Mouse (Mus musculus) midbrain, embryonic 14.5 days (tissue): ENCODE measurements around the gene Slc30a6. TPM values are rescaled to one million over a fixed set of nuclear protein-coding genes. Genes with fewer than 3 reads are reported as not detected.
"Not testable (repeated sequence)": the region's sequence is repeated elsewhere in the genome, so short reads cannot be mapped to it uniquely, and the experiment has no call there.

ENCODE experiments used
- ATAC-seq: fragments of 200-750 bp; cut with Nextera tagmentation; 2 replicates; pipeline ENCODE4 v1.8.0; 2017; ENCODE audit warnings: moderate number of reproducible peaks, moderate library complexity; ENCODE audit not compliant: low FRiP score, low TSS enrichment
- DNase-seq: peaks from one replicate; pipeline ENCODE4 v3.0.0-alpha.2; 2015
- H3K27ac ChIP-seq: fragments of 300-500 bp; sonication (generic); replicated peaks from 2 replicates; pipeline ENCODE4 v1.5.1; 2014; ENCODE audit warnings: mild to moderate bottlenecking, low read depth, low read length, moderate library complexity
- H3K27me3 ChIP-seq: fragments of 300-500 bp; sonication (generic); 2 replicates; pipeline ENCODE4 v1.6.1; 2014; ENCODE audit warnings: low read length, control low read depth, mixed read lengths; ENCODE audit not compliant: control insufficient read depth, insufficient read depth
- H3K36me3 ChIP-seq: fragments of 300-500 bp; sonication (generic); 2 replicates; pipeline ENCODE4 v1.6.1; 2014; ENCODE audit warnings: low read length, control low read depth; ENCODE audit not compliant: control insufficient read depth, insufficient read depth
- H3K4me1 ChIP-seq: fragments of 300-500 bp; sonication (generic); 2 replicates; pipeline ENCODE4 v1.6.1; 2014; ENCODE audit warnings: mild to moderate bottlenecking, antibody characterized with exemption, low read length, control low read depth; ENCODE audit not compliant: control insufficient read depth, insufficient read depth
- H3K4me2 ChIP-seq: fragments of 300-500 bp; sonication (generic); 2 replicates; pipeline ENCODE4 v1.6.1; 2014; ENCODE audit warnings: mild to moderate bottlenecking, low read length, moderate library complexity
- H3K4me3 ChIP-seq: fragments of 300-500 bp; sonication (generic); replicated peaks from 2 replicates; pipeline ENCODE4 v1.5.1; 2014; ENCODE audit warnings: low read depth, low read length
- H3K9ac ChIP-seq: fragments of 300-500 bp; sonication (generic); replicated peaks from 2 replicates; pipeline ENCODE4 v1.6.1; 2014; ENCODE audit warnings: mild to moderate bottlenecking, low read length, moderate library complexity
- H3K9me3 ChIP-seq: fragments of 300-500 bp; sonication (generic); 2 replicates; pipeline ENCODE4 v1.6.1; 2016; ENCODE audit warnings: low read length, control low read depth, mixed read lengths; ENCODE audit not compliant: control insufficient read depth
- WGBS: fragments of 180-500 bp; shearing (Covaris S2); extraction: QIAGEN DNeasy Blood & Tissue Kit; methylation state at CpG from one replicate; pipeline ENCODE4 v1.1.7; 2014; 5-methylcytosine and 5-hydroxymethylcytosine counted together
- polyA plus RNA-seq: library from polyadenylated mRNA; unstranded; fragments of >200 nt; fragmentation: Nextera tagmentation; extraction: Ambion mirVana; gene quantifications from 2 replicates; pipeline ENCODE4 v1.2.1, GENCODE M21; 2014

Gene Slc30a6
- polyA plus RNA-seq, 1 experiment from 2014 or later: 34.6 TPM

DNA sequence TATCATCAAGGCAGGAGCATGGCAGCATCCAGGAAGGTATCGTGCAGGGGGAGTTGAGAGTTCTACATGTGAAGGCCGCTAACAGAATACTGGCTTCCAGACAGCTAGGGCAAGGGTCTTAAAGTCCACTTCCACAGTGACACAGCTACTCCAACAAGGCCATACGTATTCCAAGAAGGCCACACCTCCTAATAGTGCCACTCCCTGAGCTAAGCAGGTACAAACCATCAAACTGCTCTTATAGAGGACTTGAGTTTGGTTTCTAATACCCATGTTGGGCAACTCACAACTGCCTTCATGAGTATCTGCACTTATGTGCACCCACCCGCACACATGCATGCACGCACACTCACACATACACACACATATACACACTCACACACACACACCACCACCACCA is 61.4 kb downstream of the Slc30a6 start:
- no peak overlapping the region for H3K4me2 ChIP-seq
- H3K9me3 ChIP-seq: no peaks in the 10 kb centered on the region
- H3K4me3 ChIP-seq: no peak overlapping the region
- WGBS: 92% methylated on average over 5 of the region's 5 CpGs
- ATAC-seq (no peak), DNase-seq (no peak)
- H3K4me1 ChIP-seq: no peaks in the 10 kb centered on the region
- no peaks in the 10 kb centered on the region for H3K36me3 ChIP-seq
- H3K9ac ChIP-seq: no peak overlapping the region
- H3K27ac ChIP-seq: no peak overlapping the region
- H3K27me3 ChIP-seq: no peaks in the 10 kb centered on the region

DNA sequence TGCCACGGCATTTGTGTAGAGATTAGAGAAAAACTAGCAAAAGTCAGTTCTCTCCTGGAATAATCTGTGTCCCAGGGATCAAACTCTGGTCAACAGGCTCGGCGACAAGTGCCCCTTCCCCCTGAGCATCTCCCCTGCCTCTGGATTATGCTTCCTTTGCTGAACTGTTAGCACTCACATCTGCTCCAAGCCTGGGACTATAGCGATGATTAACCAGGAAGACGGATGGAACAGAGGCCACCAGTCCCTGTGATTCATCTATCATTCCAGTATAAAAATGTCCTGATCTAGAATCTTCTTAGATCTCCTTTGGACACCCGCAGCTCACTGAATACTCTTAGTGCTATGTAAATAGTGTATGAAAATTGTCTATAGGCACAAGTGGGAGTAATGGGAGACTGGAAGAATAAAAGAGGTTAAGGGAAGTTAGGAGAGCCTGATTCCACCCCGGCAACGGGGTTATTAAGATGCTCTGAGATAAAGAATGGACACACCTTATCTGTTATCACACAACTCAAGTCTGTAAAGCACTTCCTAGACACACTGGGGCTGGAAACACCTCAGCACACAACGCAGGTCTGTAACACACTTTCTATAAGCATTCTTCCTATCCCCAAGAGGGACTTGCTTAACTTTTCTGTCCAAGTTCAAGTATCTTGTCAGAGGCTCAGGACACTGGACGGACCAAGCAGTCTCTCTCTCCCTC is 62.7 kb downstream of the Slc30a6 start:
- Histone ChIP-seq H3K4me3 (no peak overlapping the region), H3K9ac (no peak overlapping the region), H3K27ac (no peak overlapping the region), H3K9me3 (no peaks in the 10 kb centered on the region), H3K4me2 (no peak overlapping the region), H3K4me1 (no peaks in the 10 kb centered on the region), H3K27me3 (no peaks in the 10 kb centered on the region), H3K36me3 (no peaks in the 10 kb centered on the region)
- 83% methylated on average over 10 of the region's 10 CpGs for WGBS
- ATAC-seq (no peak), DNase-seq (no peak)

DNA sequence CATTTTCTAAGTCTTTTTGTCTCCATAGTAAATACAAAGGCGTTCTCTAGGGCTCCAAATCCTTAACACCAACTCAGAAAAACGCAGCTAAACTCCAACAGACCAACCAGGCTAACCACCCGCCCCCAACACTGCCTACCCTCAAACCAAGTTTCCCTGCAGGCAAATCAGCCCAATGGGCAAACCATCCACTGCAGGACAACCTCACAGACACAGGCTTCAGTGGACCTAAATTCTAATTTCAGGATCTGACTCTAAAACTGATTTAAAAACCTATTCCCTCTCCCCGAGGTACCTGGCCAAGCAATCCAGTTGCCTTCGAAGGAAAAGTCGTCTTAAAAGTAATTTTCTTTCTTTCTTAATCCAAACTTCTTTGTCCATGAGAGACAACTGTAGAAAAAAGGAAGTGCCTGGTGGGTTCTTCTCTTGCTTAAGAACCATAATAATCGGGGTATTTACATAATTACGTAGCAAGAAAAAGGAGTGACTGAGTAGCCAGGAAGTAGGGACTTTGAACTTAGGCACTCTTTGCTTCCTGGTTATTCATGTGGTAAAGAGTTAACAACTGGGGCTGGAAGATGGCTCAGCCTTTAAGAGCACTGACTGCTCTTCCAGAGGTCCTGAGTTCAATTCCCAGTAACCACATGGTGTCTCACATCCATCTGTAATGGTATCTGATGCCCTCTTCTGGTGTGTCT is 63.5 kb downstream of the Slc30a6 start, which contains the start of gene Nlrc4:
Nlrc4 (minus strand) TSS at position 432 of the 698 bp plus-strand sequence.
- H3K4me1 ChIP-seq: no peaks in the 10 kb centered on the region
- ATAC-seq: no peak
- no peaks in the 10 kb centered on the region for H3K9me3 ChIP-seq
- H3K4me3 ChIP-seq: no peak within 1 kb of the TSS
- DNase-seq: no peak
- WGBS: 56% methylated on average over 8 of the region's 8 CpGs
- no peaks in the 10 kb centered on the region for H3K36me3 ChIP-seq
- no peaks in the 10 kb centered on the region for H3K27me3 ChIP-seq
- H3K4me2 ChIP-seq: no peak within 1 kb of the TSS
- no peak within 1 kb of the TSS for H3K27ac ChIP-seq
- H3K9ac ChIP-seq: no peak within 1 kb of the TSS

DNA sequence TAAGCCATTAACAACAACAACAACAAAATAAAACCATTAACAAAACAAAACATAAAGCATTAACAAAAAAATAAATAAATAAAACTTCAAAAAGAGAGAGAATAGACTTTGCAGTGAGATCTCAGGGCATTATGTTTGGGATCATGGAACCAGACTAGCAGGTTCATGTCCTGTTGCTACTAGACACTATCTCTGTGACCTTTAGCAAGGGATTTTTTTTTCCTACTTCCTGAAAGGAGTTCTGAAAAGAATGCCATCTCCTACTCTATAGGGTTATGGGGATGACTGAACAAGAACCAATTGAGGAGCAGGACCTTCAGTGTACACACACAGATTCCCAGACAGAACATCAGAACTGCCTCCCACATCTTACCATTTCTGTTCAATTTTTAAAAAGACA is 68.1 kb downstream of the Slc30a6 start:
- no peaks in the 10 kb centered on the region for H3K27me3 ChIP-seq
- ATAC-seq (no peak), DNase-seq (no peak)
- H3K4me2 ChIP-seq: no peak overlapping the region
- H3K9me3 ChIP-seq: no peaks in the 10 kb centered on the region
- no peak overlapping the region for H3K4me3 ChIP-seq
- H3K36me3 ChIP-seq: no peaks in the 10 kb centered on the region
- H3K4me1 ChIP-seq: no peaks in the 10 kb centered on the region
- H3K27ac ChIP-seq: no peak overlapping the region
- H3K9ac ChIP-seq: no peak overlapping the region

DNA sequence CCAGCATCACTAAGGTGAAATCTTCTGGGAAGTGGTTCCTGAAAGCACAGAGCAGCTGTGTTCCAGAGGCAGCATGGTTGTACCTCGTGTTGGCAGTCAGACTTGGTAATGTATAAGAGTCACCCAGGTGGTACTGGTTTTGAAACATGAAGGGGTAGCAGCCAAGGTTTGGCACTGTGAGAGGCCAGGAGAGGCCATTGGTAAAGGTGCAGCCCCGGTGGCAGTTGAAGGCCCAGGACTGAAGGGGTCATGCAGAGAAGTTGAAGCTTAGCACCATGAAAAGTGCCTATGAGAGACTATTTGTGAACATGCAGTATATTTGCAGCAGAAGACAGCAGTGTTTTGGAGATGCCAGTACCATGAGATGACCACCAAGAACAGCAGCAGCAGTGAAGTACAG is 72.6 kb downstream of the Slc30a6 start:
- not testable (repeated sequence) for H3K36me3 ChIP-seq, H3K27me3 ChIP-seq, H3K4me1 ChIP-seq, H3K27ac ChIP-seq, H3K4me2 ChIP-seq, ATAC-seq, H3K4me3 ChIP-seq, DNase-seq, H3K9ac ChIP-seq, H3K9me3 ChIP-seq
- WGBS: 86% methylated on average over 2 of the region's 2 CpGs

DNA sequence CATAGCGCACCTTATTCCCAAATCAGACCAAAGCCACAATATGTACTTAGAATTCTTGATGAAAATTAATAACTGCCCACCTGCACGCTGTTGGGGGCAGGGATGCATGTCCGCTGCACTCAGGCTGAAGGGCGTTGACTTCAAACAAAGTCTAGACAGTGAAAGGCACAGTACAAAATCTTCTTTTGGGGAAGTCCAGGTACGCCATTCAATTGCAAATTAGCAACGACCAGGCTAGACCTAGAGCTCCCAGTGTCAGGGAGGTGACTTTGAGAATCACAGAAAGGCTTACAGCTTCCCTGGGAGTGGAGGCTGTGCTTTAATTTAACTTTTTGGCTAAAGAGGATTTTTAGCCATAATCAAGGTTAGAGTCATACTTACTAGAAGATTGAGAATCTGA is 74.7 kb downstream of the Slc30a6 start:
- ATAC-seq, H3K4me2 ChIP-seq, H3K9me3 ChIP-seq, H3K4me3 ChIP-seq, H3K27me3 ChIP-seq, DNase-seq, H3K36me3 ChIP-seq, H3K9ac ChIP-seq, H3K4me1 ChIP-seq, H3K27ac ChIP-seq: not testable (repeated sequence)
- WGBS: 79% methylated on average over 6 of the region's 6 CpGs

Other genes with a start within 250 kb of the Slc30a6 start
- gene Memo1, start 100.1 kb upstream of the Slc30a6 start, polyA plus RNA-seq: 59.3 and 64.0 TPM in 2 replicates
- gene Dpy30, start 71.7 kb upstream of the Slc30a6 start, polyA plus RNA-seq: 199 and 211 TPM in 2 replicates
- gene Spast, start 56.6 kb upstream of the Slc30a6 start, polyA plus RNA-seq: 52.3 and 58.9 TPM in 2 replicates
- 0.28 and 0.34 TPM in 2 replicates for gene Nlrc4, start 63.5 kb downstream of the Slc30a6 start, polyA plus RNA-seq
- 57.8 and 65.4 TPM in 2 replicates for gene Yipf4, start 93.9 kb downstream of the Slc30a6 start, polyA plus RNA-seq
- 111 and 116 TPM in 2 replicates for gene Birc6, start 132.7 kb downstream of the Slc30a6 start, polyA plus RNA-seq